Mouse (Mus musculus): Measurements from ENCODE around the gene Slc2a12. TPM values are rescaled to one million over a fixed set of nuclear protein-coding genes. Genes with fewer than 3 reads are reported as not detected.

The Slc2a12 gene
- not detected for total RNA-seq (2023)

DNA sequence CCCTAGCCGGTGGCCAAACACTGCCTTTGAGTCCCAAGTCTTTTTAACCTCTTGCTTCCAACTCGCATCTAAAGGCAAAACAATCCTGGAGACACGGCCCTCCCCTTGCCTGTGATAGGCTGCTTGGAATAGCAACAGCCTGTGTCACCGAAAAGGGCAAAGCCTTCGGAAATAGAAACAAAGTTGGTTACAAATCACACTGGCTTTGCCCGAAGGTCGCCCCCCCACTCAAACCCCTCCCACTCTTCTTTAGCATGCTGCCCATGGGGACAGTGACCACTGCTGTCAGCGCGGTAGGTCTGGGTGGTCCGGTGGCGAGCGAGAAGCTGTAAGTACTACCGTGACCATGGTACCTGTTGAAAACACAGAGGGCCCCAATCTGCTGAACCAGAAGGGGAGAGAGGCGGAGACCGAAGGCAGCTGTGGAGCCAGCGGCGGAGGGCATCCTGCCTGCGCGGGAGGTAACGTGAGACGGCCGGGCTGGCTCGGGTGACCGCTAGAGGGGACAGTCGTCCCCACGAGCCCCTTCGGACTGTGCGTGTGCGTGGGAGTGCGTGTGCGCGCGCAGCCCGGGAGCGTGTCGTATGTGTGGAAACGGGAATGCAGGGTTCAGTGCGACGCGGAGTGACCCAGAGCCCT lies at the start of gene Slc2a12:
TSS of gene Slc2a12 (plus strand) at position 159 of the 639 bp plus-strand sequence.

DNA sequence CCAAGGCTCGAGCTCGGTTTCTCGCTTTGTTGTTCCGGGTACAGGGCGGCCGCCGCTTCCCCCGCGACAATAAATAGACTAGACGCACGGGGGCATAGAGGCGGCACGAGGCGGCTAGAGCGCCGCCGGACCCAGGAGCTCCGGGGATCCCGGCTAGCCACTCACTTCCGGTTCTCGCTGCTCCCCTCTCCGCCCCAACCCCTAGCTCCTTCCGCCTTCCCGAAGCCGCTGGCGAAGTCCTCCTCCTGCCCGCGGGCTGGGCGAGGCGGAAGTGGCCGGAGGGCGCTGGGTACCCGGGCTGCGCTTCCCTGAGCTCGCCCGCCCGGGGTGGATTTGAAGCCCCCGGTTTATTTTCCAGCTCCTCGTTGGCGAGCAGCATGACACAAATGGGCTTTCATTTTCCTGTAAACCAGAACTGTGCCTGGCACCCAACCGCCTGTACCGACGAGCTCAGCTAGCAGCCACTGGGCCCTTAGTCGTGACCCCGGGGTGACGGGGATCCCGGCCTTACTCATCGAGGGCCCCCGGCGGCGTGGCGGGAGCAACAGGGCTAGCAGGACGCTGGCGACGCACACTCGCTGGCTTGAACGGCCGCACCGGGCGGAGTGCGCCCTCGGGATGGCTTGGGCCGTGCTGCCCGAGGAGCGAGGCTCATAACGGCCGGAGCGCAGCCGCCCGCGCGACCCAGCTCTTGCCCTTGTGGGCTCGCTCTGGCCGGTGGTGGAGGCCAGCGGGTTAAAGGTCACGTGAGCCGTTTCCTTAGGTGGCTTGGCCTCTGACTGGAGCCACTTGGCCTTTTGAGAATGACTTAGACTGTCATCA lies 86.7 kb downstream of the Slc2a12 start, which contains the start of gene Tbpl1:
TSS of gene Tbpl1 (minus strand) at position 667 of the 822 bp plus-strand sequence.

Other genes starting within 250 kb of the Slc2a12 start
- 50.0 TPM for gene Tbpl1, start 86.9 kb downstream of the Slc2a12 start, total RNA-seq (2023)
- gene Tcf21, start 175.2 kb downstream of the Slc2a12 start, total RNA-seq (2023) = not detected

Measured in CD8-positive naive resting alpha-beta T cell, adult 57 days (primary cell).